Mouse (Mus musculus): ENCODE measurements around the gene Atp6v1a.

Gene Atp6v1a

GRCm38 (mm10) chr16:44138377-44138978 is 1.0 kb downstream of the Atp6v1a start:
- peak; percentile 33 for DNase-seq (ENCODE audit: low read depth, low spot score)

- peak; percentile 49 for DNase-seq (ENCODE audit: low read depth, low spot score)
Measured at GRCm38 (mm10) chr16:44136511-44137021, 2.9 kb downstream of the Atp6v1a start.

DNA sequence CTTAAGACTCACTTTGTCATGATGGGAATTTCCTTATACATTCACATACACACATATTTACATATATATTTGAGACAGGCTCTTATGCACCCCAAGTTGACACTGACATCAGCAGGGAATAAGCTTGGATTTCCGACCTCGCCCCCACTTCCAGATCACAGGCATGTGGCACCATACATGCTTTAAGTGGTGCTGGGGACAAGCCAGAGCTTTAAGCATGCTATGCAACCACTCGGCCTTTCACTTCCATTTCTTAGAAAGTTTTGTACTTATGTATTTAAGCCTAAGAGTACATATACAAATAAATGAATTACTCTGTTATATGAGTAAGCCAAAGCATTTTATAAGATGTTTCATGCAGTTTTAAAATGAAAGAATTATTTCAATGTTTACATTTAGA is 6.3 kb downstream of the Atp6v1a start:
- no peak for DNase-seq (ENCODE audit: low read depth, low spot score)

- no peak for DNase-seq (ENCODE audit: low read depth, low spot score)
Measured at GRCm38 (mm10) chr16:44132300-44132699, 7.2 kb downstream of the Atp6v1a start.

- DNase-seq (ENCODE audit: low read depth, low spot score): no peak
Measured at GRCm38 (mm10) chr16:44126437-44126836, 13.1 kb downstream of the Atp6v1a start.

- no peak for DNase-seq (ENCODE audit: low read depth, low spot score)
Measured at GRCm38 (mm10) chr16:44125436-44125835, 14.1 kb downstream of the Atp6v1a start.

DNA sequence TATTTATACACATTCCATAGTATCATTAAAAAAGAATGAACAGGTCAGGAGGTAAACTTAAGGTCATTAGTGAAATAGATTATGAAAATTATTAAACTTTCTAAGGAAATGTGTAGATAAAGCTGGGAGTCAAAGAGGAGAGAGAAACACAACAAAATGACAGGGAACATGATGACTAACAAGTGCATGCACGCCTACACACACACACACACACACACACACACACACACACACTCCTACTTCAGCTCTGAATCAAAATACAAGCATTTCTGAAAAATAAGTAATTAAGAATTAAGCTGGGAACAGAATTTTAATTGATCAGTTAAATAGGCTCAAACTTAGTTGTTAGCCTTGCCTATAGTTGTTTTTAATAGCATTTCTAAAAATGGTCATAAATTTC is 14.8 kb downstream of the Atp6v1a start:
- DNase-seq (ENCODE audit: low read depth, low spot score): no peak

DNA sequence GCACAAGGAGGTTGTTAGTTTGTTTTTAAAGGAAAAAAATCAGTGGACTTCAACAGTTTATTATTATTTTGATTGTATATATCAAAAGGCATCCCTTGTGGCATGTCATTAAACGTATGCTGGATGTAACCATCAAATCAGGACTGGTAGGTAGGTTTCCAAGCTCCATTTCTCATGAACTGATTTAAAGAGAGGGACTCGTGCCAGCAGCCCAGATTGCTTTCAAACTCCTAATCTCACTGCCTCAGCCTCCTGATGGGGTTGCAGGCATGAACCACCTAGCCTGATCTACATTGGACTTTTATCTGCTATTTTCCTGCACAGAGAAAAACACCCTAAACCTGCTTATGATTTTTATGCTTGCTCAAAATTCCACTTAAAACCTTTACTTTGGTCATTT is 15.7 kb downstream of the Atp6v1a start:
- DNase-seq (ENCODE audit: low read depth, low spot score): no peak

DNA sequence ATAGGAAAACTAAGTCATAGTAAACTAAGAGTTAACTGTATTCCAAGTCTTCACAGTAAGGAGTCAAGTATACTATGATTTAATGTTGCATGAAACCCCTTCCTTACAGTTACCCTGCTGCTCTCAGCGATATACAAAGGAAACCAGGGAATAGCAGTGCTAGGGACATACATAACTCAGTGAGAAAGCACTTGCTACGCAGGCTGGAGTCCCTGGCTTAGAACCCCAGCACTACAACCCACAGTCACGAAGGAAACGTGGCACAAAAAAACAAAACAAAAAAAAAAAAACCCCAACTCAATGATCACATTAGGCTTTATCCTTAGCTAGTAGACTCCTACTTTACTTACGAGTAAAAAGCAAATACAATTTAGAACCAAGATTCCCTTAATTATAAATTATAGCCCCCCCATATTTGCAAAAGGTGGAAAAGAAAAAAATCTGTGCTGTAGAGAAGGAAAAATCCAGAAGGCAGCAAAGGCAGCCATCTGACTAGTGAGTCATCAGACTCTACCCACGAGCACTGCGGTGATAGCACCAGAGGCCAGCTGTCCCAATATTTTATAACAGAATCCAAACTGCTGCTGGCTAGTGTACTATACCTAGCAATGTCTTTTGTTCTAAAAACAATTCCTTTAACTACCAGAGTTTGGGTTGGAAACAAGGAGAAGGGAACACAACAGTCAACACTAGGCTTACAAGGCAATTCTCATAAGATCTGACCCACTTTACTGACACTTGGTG is 16.4 kb downstream of the Atp6v1a start:
- no peak for DNase-seq (ENCODE audit: low read depth, low spot score)

- DNase-seq (ENCODE audit: low read depth, low spot score): no peak
Measured at GRCm38 (mm10) chr16:44122574-44122973, 16.9 kb downstream of the Atp6v1a start.

DNA sequence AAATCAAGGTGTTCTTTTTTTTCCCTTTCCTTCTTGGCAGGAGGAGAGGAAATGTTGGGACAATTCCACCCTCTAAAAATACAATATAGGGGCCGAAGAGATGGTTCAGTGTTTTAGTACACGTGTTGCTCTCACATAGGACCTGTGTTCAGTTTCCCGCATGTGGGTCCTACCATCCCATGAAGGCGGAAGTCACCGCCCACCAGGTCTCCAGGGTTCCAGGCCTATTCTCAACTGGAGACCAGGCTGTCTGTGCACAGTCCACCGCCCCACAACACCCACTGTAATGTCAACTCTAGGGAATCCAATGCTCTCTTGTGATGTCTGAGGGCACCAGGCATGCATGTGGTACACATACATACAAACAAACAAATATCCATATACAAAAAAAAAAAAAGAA is 17.4 kb downstream of the Atp6v1a start:
- peak; percentile 23 for DNase-seq (ENCODE audit: low read depth, low spot score)

GRCm38 (mm10) chr16:44119753-44120501 is 19.6 kb downstream of the Atp6v1a start:
- DNase-seq (ENCODE audit: low read depth, low spot score): no peak

- DNase-seq (ENCODE audit: low read depth, low spot score): no peak
Measured at GRCm38 (mm10) chr16:44109002-44109401, 30.5 kb downstream of the Atp6v1a start.

GRCm38 (mm10) chr16:44105211-44105610 is 34.3 kb downstream of the Atp6v1a start:
- no peak for DNase-seq (ENCODE audit: low read depth, low spot score)

GRCm38 (mm10) chr16:44103806-44104766 is 35.4 kb downstream of the Atp6v1a start:
- peak; percentile 70 for DNase-seq (ENCODE audit: low read depth, low spot score)

GRCm38 (mm10) chr16:44102925-44103324 is 36.6 kb downstream of the Atp6v1a start:
- DNase-seq (ENCODE audit: low read depth, low spot score): peak; percentile 44

GRCm38 (mm10) chr16:44101181-44101710 is 38.3 kb downstream of the Atp6v1a start:
- DNase-seq (ENCODE audit: low read depth, low spot score): peak; percentile 35

GRCm38 (mm10) chr16:44099377-44099776 is 40.1 kb downstream of the Atp6v1a start:
- no peak for DNase-seq (ENCODE audit: low read depth, low spot score)

DNA sequence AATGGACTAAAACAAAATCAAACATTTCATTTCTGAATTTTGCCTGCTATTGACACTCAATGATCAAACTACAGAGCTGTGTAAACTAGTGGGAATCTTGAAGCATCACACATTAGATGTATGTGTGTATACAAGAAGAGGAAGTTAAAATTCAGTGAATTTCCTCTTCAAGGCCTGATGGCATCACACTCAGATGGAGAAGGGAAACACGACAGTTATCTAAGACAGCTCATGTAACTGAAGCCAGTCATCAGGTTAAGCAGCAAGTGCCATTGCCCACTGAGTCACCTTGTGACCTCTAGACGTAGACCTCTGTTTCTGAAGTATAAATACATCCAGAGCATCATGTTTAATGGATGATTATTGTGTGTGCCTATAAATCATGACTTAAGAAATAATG is 51.9 kb downstream of the Atp6v1a start:
- no peak for DNase-seq (ENCODE audit: low read depth, low spot score)

DNA sequence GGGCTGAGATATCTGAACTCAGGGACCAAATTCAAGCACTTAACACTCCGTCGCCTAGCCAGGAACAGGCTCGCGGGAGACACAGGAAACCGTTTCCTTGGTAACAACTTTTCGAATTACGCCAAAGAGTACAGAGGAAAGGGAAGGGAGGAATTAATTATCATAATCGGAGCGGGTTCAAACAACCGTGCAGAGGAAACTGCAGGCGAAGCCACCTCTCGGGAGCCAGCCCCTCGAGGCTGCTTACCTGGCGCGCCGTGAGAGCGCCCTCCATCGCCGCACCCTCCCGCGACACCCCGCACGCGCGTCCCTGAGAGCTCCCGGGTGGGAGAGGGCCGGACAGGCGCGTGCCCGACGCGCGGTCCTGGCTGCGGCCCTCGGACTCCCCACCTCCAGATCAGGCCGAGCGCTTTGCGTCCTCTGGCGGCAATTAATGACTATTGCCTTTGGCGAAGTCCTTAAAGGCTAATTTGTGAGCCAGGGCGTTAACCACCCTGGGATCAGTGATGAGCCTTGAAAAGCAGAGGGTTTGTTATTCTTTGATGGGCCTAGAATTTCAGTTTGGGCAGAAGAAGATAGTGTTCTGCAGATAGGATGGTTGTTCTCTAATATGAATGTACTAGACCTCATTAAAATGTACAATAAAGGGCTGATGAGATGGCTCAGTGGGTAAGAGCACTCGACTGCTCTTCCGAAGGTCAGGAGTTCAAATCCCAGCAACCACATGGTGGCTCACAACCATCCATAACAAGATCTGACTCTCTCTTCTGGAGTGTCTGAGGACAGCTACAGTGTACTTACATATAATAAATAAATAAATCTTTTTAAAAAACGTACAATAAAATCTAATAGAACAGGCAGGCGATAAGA is 76.2 kb downstream of the Atp6v1a start, which contains the start of gene Gramd1c:
TSS of gene Gramd1c (minus strand) at position 321 of the 870 bp plus-strand sequence.
- peak; percentile 92 for DNase-seq (ENCODE audit: low read depth, low spot score)
